ENCODE assay signal across 22 mouse cellular contexts in genomic region chr4:123363555-123363954, GRCm38 (mm10). TPM values are rescaled to one million over a fixed set of nuclear protein-coding genes. Genes with fewer than 3 reads are reported as not detected.
"Had no signal": no experiment of that assay in that cellular context is flagged by ENCODE, and none has a peak within 500 bp of the region (broad histone marks: within the 10 kb centered on the region; RNA-seq: fewer than 3 reads in every experiment).

No protein-coding gene starts in this region.

- DNase-seq: retina, postnatal 1 day; right cerebral cortex, adult 18-20 months; right cerebral cortex, postnatal 14 days; right cerebral cortex, postnatal 25 days; right cerebral cortex, postnatal 4 days; spleen, adult 18-20 months; thymus, adult 18-20 months; thymus, adult 2 months; thymus, postnatal 14 days; thymus, postnatal 25 days; thymus, postnatal 36 days; thymus, postnatal 4 days had no signal

- H3K9me3 ChIP-seq: neural tube, embryonic 13.5 days; neural tube, embryonic 15.5 days; stomach, embryonic 15.5 days had no signal

- H3K4me1 ChIP-seq: neural tube, embryonic 13.5 days; neural tube, embryonic 15.5 days; stomach, embryonic 15.5 days had no signal

- H3K4me3 ChIP-seq: neural tube, embryonic 13.5 days; neural tube, embryonic 15.5 days; stomach, embryonic 15.5 days had no signal

- H3K27ac ChIP-seq: neural tube, embryonic 13.5 days; neural tube, embryonic 15.5 days; stomach, embryonic 15.5 days; stomach, postnatal 0 days had no signal

- H3K9ac ChIP-seq: neural tube, embryonic 13.5 days; neural tube, embryonic 15.5 days; stomach, embryonic 15.5 days had no signal

- H3K27me3 ChIP-seq: neural tube, embryonic 13.5 days; neural tube, embryonic 15.5 days; stomach, embryonic 15.5 days had no signal

- H3K4me2 ChIP-seq: neural tube, embryonic 13.5 days; neural tube, embryonic 15.5 days; stomach, embryonic 15.5 days had no signal

RNA-seq across cellular contexts. Expression of gene Bmp8a, which starts 20.5 kb away (rescaled TPM):
- total RNA-seq: neutrophil, adult 5-6 weeks had no signal
- polyA plus RNA-seq: stomach, embryonic 14.5 days had no signal

RNA-seq across cellular contexts. Expression of gene Oxct2a, which starts 40.1 kb away (rescaled TPM):
- total RNA-seq: neutrophil, adult 5-6 weeks had no signal
- polyA plus RNA-seq: neural tube, embryonic 13.5 days; neural tube, embryonic 14.5 days; stomach, embryonic 14.5 days; stomach, embryonic 15.5 days; stomach, embryonic 16.5 days; stomach, postnatal 0 days; thymus, postnatal 0 days; urinary bladder, adult 2 months had no signal
